Mouse (Mus musculus): ENCODE data around the gene Zfp36l3. TPM values are rescaled to one million over a fixed set of nuclear protein-coding genes. Genes with fewer than 3 reads are reported as not detected.

Zfp36l3 gene
- total and polyA plus RNA-seq, 3 experiments = 0.19 to 0.42 TPM; not detected in 1

GRCm38 (mm10) chrX:53728967-53729366 lies 47.2 kb downstream of the Zfp36l3 start:
- Histone ChIP-seq H3K9ac (ENCODE audit: control insufficient read depth, low read depth, low read length, poor library complexity, severe bottlenecking) (no peak overlapping the region), H3K4me3 (ENCODE audit: control insufficient read depth in 1 of 2, insufficient read depth in 1 of 2, low read depth in 2 of 2, low read length in 2 of 2) (no peak overlapping the region), H3K79me2 (ENCODE audit: control insufficient read depth, insufficient read depth, low read length, poor library complexity) (no peaks in the 10 kb centered on the region), H3K27ac (ENCODE audit: control insufficient read depth, low read depth, low read length) (no peak overlapping the region), H3K36me3 (ENCODE audit: control insufficient read depth in 1 of 2, insufficient read depth in 2 of 2, low read length in 2 of 2) (no peaks in the 10 kb centered on the region), H3K4me1 (ENCODE audit: control insufficient read depth in 1 of 2, insufficient read depth in 2 of 2, low read length in 2 of 2) (no peaks in the 10 kb centered on the region), H3K27me3 (ENCODE audit: control insufficient read depth in 1 of 2, insufficient read depth in 2 of 2, low read length in 2 of 2) (no peaks in the 10 kb centered on the region), H3K9me3 (replicated peaks; ENCODE audit: insufficient read depth, low read length) (no peaks in the 10 kb centered on the region)
- TF ChIP-seq SMC3 (IDR thresholded peaks at IDR 0.05; ENCODE audit: low read depth, low read length) (no peak), USF2 (IDR thresholded peaks at IDR 0.05; ENCODE audit: borderline replicate concordance in 1 of 2, insufficient read depth in 1 of 2, low read depth in 1 of 2, low read length in 2 of 2) (no peak), MYB (IDR thresholded peaks at IDR 0.05; ENCODE audit: low read depth, low read length) (no peak), MAX (IDR thresholded peaks at IDR 0.05; ENCODE audit: low read length) (no peak), GATA1 (IDR thresholded peaks at IDR 0.05; ENCODE audit: low read depth, low read length) (no peak), ETS1 (IDR thresholded peaks at IDR 0.05; ENCODE audit: low read depth, low read length) (no peak), RAD21 (IDR thresholded peaks at IDR 0.05; ENCODE audit: low read depth, low read length) (no peak)
- no peak for DNase-seq (ENCODE audit: low read depth, low spot score)

DNA sequence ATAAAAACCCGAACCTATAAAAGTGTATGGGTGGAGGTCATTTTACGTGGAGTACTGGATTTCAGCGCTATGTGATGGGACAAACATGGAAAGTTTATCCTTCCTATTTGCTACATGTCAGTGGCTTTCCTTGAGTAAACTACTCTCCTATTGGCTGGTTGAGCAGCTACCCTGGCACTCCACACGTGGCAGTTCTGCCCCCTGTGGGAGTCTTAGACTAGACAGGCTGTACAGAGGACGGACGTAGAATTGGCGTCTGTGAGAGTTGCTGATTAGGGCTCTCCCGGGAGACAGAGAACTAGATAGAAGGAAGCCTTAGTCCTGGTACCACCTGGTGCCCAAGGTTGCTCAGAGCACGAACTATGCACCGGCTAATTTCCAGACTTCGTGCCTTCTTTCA lies 51.6 kb downstream of the Zfp36l3 start, which contains the start of gene 4930502E18Rik:
Gene 4930502E18Rik, plus strand, starts transcription at position 231 of the 400 bp plus-strand sequence.
- Histone ChIP-seq H3K27ac (ENCODE audit: control insufficient read depth, low read depth, low read length) (no peak within 1 kb of the TSS), H3K9me3 (replicated peaks; ENCODE audit: insufficient read depth, low read length) (no peaks in the 10 kb centered on the region), H3K4me3 (ENCODE audit: control insufficient read depth in 1 of 2, insufficient read depth in 1 of 2, low read depth in 2 of 2, low read length in 2 of 2) (no peak within 1 kb of the TSS), H3K36me3 (ENCODE audit: control insufficient read depth in 1 of 2, insufficient read depth in 2 of 2, low read length in 2 of 2) (no peaks in the 10 kb centered on the region), H3K27me3 (ENCODE audit: control insufficient read depth in 1 of 2, insufficient read depth in 2 of 2, low read length in 2 of 2) (no peaks in the 10 kb centered on the region), H3K79me2 (ENCODE audit: control insufficient read depth, insufficient read depth, low read length, poor library complexity) (no peaks in the 10 kb centered on the region), H3K4me1 (ENCODE audit: control insufficient read depth in 1 of 2, insufficient read depth in 2 of 2, low read length in 2 of 2) (no peaks in the 10 kb centered on the region), H3K9ac (ENCODE audit: control insufficient read depth, low read depth, low read length, poor library complexity, severe bottlenecking) (no peak within 1 kb of the TSS)
- TF ChIP-seq POLR2AphosphoS2 (IDR thresholded peaks at IDR 0.05; ENCODE audit: low read length) (no peak), POLR2A (IDR thresholded peaks at IDR 0.05; ENCODE audit: control insufficient read depth in 1 of 2, insufficient read depth in 1 of 2, low read depth in 1 of 2, low read length in 2 of 2, poor library complexity in 1 of 2) (no peak), NELFE (IDR thresholded peaks at IDR 0.05; ENCODE audit: low read depth, low read length) (no peak), TBP (IDR thresholded peaks at IDR 0.05; ENCODE audit: low read depth, low read length) (no peak), USF1 (IDR thresholded peaks at IDR 0.05; ENCODE audit: low read depth, low read length) (no peak), MXI1 (IDR thresholded peaks at IDR 0.05; ENCODE audit: low read depth, low read length) (no peak), MYC (IDR thresholded peaks at IDR 0.05; ENCODE audit: low read depth, low read length) (no peak), ZNF384 (IDR thresholded peaks at IDR 0.05; ENCODE audit: low read depth, low read length) (no peak), RAD21 (IDR thresholded peaks at IDR 0.05; ENCODE audit: low read depth, low read length) (no peak), CHD1 (IDR thresholded peaks at IDR 0.05; ENCODE audit: low read depth, low read length) (no peak)
- DNase-seq (ENCODE audit: low read depth, low spot score) = no peak

Other genes starting within 250 kb of the Zfp36l3 start
- not detected in 2 replicates for gene Rtl8c, start 168.4 kb downstream of the Zfp36l3 start, total RNA-seq (2012; rRNA removed)
- gene Rtl8c, start 168.4 kb downstream of the Zfp36l3 start, polyA plus RNA-seq (2012; ENCODE audit: insufficient read depth in 1 of 2, insufficient read length in 2 of 2, low read depth in 1 of 2, low replicate concordance in 2 of 2, missing spikeins in 1 of 2) = not detected
- not detected in 2 replicates for gene Gm14597, start 167.4 kb downstream of the Zfp36l3 start, total RNA-seq (2012; rRNA removed)
- gene Gm14597, start 167.4 kb downstream of the Zfp36l3 start, polyA plus RNA-seq (2012; ENCODE audit: insufficient read depth in 1 of 2, insufficient read length in 2 of 2, low read depth in 1 of 2, low replicate concordance in 2 of 2, missing spikeins in 1 of 2) = not detected
- not detected in 2 replicates for gene Rtl8a, start 132.7 kb downstream of the Zfp36l3 start, total RNA-seq (2012; rRNA removed)
- not detected for gene Rtl8a, start 132.7 kb downstream of the Zfp36l3 start, polyA plus RNA-seq (2012; ENCODE audit: insufficient read depth in 1 of 2, insufficient read length in 2 of 2, low read depth in 1 of 2, low replicate concordance in 2 of 2, missing spikeins in 1 of 2)
- not detected in 2 replicates for gene Rtl8b, start 106.0 kb downstream of the Zfp36l3 start, total RNA-seq (2012; rRNA removed)
- not detected for gene Rtl8b, start 106.0 kb downstream of the Zfp36l3 start, polyA plus RNA-seq (2012; ENCODE audit: insufficient read depth in 1 of 2, insufficient read length in 2 of 2, low read depth in 1 of 2, low replicate concordance in 2 of 2, missing spikeins in 1 of 2)
- gene 4930502E18Rik, start 51.6 kb downstream of the Zfp36l3 start, total RNA-seq (2012; rRNA removed) = not detected in 2 replicates
- gene 4930502E18Rik, start 51.6 kb downstream of the Zfp36l3 start, polyA plus RNA-seq (2012; ENCODE audit: insufficient read depth in 1 of 2, insufficient read length in 2 of 2, low read depth in 1 of 2, low replicate concordance in 2 of 2, missing spikeins in 1 of 2) = not detected
- gene 1700013H16Rik, start 18.6 kb downstream of the Zfp36l3 start, total RNA-seq (2012; rRNA removed) = not detected in 2 replicates
- gene 1700013H16Rik, start 18.6 kb downstream of the Zfp36l3 start, polyA plus RNA-seq (2012; ENCODE audit: insufficient read depth in 1 of 2, insufficient read length in 2 of 2, low read depth in 1 of 2, low replicate concordance in 2 of 2, missing spikeins in 1 of 2) = not detected
- 39.7 and 46.6 TPM in 2 replicates for gene Xlr, start 21.3 kb upstream of the Zfp36l3 start, total RNA-seq (2012; rRNA removed)
- gene Xlr, start 21.3 kb upstream of the Zfp36l3 start, polyA plus RNA-seq (2012; ENCODE audit: insufficient read depth in 1 of 2, insufficient read length in 2 of 2, low read depth in 1 of 2, low replicate concordance in 2 of 2, missing spikeins in 1 of 2) = 10 to 100 TPM in 1 of 2 experiments, not detected in 1; 31.5 TPM